Mouse (Mus musculus): ENCODE measurements around the gene Brd1.
A peak's percentile ranks its signal among the peaks of the same experiment; 100 is the strongest.
"Not testable (repeated sequence)": the region's sequence is repeated elsewhere in the genome, so short reads cannot be mapped to it uniquely, and the experiment has no call there.

Brd1 gene

DNA sequence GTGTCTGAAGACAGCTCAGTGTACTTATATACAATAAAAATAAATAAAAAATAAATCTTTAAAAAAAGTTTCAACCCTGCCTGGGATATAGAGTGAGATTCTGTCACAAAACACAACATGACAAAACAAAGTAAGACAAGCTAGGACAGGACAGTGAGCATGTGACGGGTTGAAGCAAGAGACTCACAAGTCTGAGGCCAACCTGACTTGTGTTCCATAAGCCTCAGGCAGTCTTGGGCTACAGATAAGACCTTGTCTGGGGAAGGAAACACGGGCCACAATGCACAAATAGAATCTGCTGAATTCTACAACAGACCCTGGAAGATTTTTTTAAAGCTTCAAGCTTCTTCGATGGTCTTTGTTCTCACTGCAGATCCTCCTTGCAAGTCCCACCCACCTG is 6.8 kb downstream of the Brd1 start:
- DNase-seq, result no peak

DNA sequence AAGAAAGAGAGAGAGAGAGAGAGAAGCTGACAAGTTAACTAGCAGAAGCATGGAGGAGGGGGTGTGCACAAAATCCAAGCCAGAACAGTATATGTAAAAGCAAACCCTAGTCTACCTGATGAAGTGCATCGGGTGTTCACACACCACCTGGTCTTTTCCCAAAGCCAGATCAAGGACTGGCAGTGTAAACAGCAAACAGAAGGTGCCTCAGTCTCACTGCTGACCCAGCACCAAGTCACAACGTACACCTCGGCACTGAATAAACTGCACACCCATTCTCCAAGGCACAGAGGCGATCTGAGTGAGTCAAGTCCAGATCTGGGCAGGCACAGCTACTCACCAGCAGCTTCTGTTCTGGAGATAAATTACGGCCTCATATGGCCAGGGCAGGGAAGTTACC is 9.0 kb downstream of the Brd1 start:
- no peak for DNase-seq

DNA sequence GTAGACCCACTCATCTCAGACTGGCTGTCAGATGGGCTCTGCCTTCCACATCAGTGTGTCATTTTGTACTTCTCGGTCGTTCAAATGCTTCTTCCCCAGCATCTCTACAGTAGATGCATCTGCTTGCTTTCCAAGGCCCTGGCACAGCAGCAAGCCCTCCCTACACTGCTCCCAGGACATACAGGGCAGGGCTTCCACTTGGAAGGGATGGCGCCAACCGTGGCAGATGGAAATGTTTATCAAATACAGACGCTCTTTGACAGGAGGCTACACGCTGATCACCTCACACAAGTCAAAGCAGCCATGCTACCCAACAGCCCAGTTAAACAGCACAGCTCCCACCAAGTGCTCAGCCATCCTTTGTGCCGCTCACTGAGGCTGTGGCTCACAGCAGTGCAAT is 9.7 kb downstream of the Brd1 start:
- no peak for DNase-seq

DNA sequence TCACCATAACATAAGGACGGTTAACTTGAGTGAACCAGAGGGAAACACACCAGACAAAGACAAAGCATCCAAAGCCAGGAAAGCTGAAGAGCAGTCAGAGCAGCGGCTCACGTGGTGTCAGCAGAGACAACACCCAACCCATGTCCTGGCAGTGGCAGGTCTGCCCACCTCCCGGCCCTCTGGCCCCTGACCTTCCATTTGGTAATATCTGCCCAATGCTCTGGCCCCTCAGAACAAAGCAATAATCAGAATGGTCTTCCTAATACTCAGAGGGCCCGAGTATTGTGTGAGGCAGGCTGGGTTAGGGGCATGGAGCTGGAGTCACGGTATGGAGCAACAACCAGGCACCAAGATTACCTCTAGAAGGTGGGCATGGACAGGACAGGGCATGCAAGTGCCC is 10.8 kb downstream of the Brd1 start:
- DNase-seq, result no peak

- DNase-seq, result peak; percentile 20
These were observed 16.8 kb downstream of the Brd1 start for GRCm38 (mm10) chr15:88717239-88717638.

- peak; percentile 37 for DNase-seq
These were observed 17.7 kb downstream of the Brd1 start for GRCm38 (mm10) chr15:88716350-88716749.

GRCm38 (mm10) chr15:88714021-88714589 is 19.9 kb downstream of the Brd1 start:
- DNase-seq, result no peak

GRCm38 (mm10) chr15:88712501-88712900 is 21.5 kb downstream of the Brd1 start:
- DNase-seq, result no peak

- DNase-seq, result no peak
These were observed 24.2 kb downstream of the Brd1 start for GRCm38 (mm10) chr15:88709878-88710277.

- DNase-seq, result no peak
These were observed 25.1 kb downstream of the Brd1 start for GRCm38 (mm10) chr15:88708657-88709511.

GRCm38 (mm10) chr15:88708204-88708603 is 25.8 kb downstream of the Brd1 start:
- no peak for DNase-seq

- not testable (repeated sequence) for DNase-seq
These were observed 27.0 kb downstream of the Brd1 start for GRCm38 (mm10) chr15:88706987-88707386.

DNA sequence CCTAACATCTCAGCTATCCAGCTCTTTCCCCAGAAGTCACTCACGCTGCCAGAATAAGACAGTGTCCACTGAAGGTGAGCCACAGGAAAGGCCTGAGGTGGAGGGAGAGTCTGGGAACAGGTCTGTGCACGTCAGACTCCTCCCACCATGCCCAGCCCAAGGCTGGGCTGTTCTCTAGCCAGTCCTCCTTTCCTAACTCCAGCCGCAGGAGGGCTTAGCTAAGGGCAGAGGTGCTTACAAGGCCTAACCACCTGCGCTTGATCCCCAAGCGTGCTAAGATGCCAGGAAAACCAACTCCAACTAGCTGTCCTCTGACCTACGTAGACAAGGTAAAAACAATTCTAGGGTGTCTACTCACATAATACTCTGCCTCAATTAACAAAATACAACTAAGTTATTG is 27.7 kb downstream of the Brd1 start:
- no peak for DNase-seq

DNA sequence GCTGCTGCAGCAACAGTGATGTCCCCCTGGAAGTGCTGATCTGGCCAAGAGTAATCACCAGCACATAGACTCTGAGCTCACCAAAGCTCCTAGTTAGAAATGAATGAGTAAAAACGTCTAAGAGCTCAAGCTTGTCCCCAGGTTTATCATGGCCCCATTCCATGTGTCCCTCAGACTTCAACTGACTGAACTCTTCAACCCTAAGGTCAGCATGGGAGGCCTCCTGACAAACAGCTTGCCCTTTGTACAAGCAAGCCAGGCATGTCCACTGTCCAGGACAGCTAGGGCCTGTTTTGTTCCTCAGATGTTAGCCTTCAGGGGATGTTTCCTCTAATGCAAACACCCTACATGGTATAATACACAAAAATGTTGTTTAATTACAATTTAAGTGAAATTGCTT is 29.7 kb downstream of the Brd1 start:
- no peak for DNase-seq

- DNase-seq, result no peak
These were observed 31.5 kb downstream of the Brd1 start for GRCm38 (mm10) chr15:88702501-88702900.

GRCm38 (mm10) chr15:88700759-88701158 is 33.3 kb downstream of the Brd1 start:
- DNase-seq, result no peak

DNA sequence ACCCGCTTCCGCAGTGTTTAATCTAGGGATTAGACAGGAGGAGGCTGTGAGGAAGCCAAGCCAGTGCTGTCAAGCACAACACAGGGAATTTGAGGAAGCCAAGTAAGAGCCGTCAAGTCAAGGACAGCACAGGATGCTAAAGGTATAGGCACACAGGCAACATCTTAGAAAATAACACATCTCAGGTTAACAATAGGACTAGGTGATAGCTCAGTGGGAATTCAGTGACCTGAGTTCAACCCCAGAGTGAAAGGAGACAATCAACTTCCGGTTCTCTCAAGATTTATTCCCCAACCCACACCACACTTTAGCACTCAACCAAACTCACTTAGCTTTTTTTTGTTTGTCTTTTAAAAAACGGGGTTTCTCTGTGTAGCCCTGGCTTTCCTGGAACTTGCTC is 34.5 kb downstream of the Brd1 start:
- DNase-seq, result no peak

DNA sequence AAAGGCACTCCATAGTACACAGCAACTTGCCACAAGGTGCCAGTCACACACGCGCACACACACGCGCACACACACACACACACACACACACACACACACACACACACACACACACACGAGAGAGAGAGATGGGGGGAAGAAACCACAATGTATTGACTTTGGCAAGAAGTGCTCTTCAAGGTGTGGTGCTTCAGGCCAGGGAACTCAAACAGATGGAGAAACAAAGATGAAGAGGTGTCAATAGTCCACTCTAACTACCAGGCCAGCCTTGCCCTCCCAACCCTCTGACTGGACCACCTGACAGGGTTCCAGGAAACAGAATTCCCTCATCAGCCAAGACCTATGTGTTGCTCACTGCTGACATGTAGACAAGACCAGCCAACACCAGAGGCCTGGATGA is 36.4 kb downstream of the Brd1 start:
- no peak for DNase-seq

DNA sequence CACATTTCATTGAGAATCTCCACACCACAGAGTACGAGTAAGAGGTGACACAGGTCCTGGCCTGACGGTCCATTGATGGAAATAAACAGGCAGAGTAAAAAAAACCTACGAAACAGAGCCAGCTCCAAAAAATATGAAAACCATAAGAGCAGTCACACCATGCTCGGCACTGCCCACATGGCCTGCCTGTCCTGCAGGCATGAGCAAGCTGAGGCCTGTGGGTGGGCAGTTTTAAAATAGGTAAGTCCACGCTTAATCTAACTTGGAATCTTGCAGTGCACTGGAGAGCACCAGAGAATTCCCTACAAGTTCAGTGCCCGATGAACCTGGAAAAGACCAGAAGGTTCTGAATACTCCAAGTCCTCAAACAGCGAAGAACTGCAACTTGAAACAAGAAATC is 38.0 kb downstream of the Brd1 start:
- DNase-seq, result no peak

DNA sequence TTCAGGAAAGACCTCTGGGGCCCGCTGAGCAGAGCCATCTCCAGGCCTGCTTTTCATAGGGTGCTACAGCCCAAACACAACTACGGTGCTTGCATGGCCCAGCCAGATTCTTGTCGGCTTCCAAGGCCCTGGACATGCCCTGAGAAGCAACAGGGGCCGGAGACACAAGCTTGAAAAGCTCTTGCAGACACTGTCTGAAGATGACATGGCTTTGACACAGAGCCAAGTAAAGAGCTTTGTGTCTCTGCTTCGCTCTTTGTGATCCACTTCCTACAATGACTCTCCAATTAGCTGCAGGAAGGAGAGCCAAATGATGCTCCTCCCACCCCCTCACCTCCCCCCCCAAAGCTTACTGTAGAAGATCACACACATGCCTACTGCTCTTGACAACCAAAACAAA is 40.0 kb downstream of the Brd1 start:
- peak; percentile 56 for DNase-seq

DNA sequence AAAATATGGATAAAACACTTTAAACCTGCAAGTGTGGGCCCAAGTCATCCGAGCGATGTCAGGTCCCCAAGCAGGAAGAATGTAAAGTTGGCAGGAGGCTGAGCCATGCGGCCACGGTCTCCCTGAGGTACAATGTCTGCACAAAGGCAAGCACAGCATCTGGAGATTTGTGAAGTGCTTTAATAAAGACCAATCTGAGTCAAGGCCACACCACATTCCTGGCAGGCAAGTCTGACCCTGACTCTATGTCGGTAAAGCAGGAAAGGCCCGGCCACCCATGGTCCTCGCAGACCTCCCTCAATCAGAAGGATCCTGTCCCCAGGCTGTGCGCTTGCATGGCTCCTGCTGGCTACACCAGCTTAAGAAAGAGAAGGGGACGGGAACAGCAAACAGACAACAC is 41.3 kb downstream of the Brd1 start:
- DNase-seq, result no peak

DNA sequence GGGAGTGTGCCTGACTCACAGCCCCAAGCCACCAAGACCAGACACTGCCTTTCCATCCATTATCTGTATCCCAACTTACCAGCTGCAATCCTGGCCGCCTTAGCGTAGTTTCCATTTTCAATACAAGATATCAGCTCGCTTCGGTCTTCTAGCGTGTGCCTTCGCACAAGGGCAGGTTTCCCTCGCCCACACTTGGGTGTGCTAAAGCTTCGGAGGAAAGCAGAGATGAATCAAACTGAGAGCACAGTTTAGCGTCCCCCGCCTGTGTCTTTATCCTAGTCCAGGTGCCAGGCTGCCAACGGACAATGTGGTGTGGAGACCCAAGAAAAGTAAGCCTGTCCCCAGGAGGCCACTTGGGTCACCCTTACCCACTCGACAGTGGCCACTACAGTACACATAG is 42.9 kb downstream of the Brd1 start:
- DNase-seq, result no peak

GRCm38 (mm10) chr15:88688120-88688519 is 45.9 kb downstream of the Brd1 start:
- DNase-seq, result no peak

- DNase-seq, result no peak
These were observed 47.3 kb downstream of the Brd1 start for GRCm38 (mm10) chr15:88686725-88687124.

- DNase-seq, result no peak
These were observed 50.0 kb downstream of the Brd1 start for GRCm38 (mm10) chr15:88684039-88684438.
